ENCODE assay signal across 9 mouse cellular contexts in the genomic region with DNA sequence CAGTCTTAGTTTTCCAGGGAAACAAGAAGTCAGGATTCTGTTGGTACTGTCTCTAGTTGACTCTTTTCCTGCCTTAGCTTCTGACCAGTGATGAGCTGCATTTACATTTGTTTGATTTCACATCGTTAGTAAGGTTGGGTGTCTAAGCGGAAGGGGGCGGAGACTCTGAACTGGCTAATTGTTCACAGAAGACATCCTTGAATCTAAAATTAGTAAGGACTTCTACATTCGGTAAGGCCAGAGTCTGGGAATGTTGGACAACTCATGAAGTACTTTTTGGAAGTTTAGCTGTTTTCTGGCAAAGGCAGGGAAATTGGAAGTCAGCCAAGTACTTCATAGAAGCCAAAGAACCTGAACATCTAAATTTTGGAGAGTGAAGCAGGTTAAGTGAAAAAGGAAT.
DNase-seq lines count a peak whose midpoint lies in the region; ATAC-seq and TF ChIP-seq lines count a peak whose summit lies in the region.
"Had no signal": no experiment of that assay in that cellular context is flagged by ENCODE, and none has a peak within 500 bp of the region (broad histone marks: within the 10 kb centered on the region; RNA-seq: fewer than 3 reads in every experiment).

No protein-coding gene starts in this region.

- no peak for DNase-seq in gastrocnemius, adult 2 months
- DNase-seq in gastrocnemius, adult 8-10 months (ENCODE audit: low spot score in 2 of 2), result no peak
- DNase-seq in ZHBTc4 (ENCODE audit: low read depth, low spot score), result peak; percentile 21
- no peak for DNase-seq in layer of hippocampus, adult 11-12 months (ENCODE audit: low spot score)
- DNase-seq in spleen, adult 18-20 months, result no peak
- DNase-seq in urinary bladder, adult 18-20 months (ENCODE audit: low spot score in 2 of 2), result no peak
- DNase-seq: cerebellum, postnatal 25 days had no signal

- peak overlapping the region; percentile 85 for H3K27ac ChIP-seq in gastrocnemius, adult 2 months
- no peak overlapping the region for H3K27ac ChIP-seq in hindbrain, embryonic 13.5 days
- peak overlapping the region; percentile 87 for H3K27ac ChIP-seq in limb, embryonic 15.5 days

- ATAC-seq in hindbrain, embryonic 13.5 days (ENCODE audit: low FRiP score), result no peak
- no peak for ATAC-seq in limb, embryonic 15.5 days (ENCODE audit: insufficient number of reproducible peaks, low FRiP score, low TSS enrichment, low read depth)

- intact Hi-C loops in gastrocnemius, adult 2 months (cut with DNase I), result no loop called here

- H3K4me1 ChIP-seq in hindbrain, embryonic 13.5 days (replicated peaks), result peaks cover 25% of the 10 kb centered on the region
- peaks cover 29% of the 10 kb centered on the region for H3K4me1 ChIP-seq in limb, embryonic 15.5 days

- no peaks in the 10 kb centered on the region for H3K9me3 ChIP-seq in hindbrain, embryonic 13.5 days
- H3K9me3 ChIP-seq in limb, embryonic 15.5 days, result no peaks in the 10 kb centered on the region

- H3K36me3 ChIP-seq in hindbrain, embryonic 13.5 days, result no peaks in the 10 kb centered on the region
- no peaks in the 10 kb centered on the region for H3K36me3 ChIP-seq in limb, embryonic 15.5 days

- no peak overlapping the region for H3K9ac ChIP-seq in hindbrain, embryonic 13.5 days
- no peak overlapping the region for H3K9ac ChIP-seq in limb, embryonic 15.5 days

- peak overlapping the region; percentile 56 for H3K4me2 ChIP-seq in hindbrain, embryonic 13.5 days
- peak overlapping the region; percentile 44 for H3K4me2 ChIP-seq in limb, embryonic 15.5 days

- H3K4me3 ChIP-seq in gastrocnemius, adult 2 months, result peak overlapping the region; percentile 72
- peak overlapping the region; percentile 12; the same call in 1 of the 2 replicates for H3K4me3 ChIP-seq in hindbrain, embryonic 13.5 days
- peak overlapping the region; percentile 32 for H3K4me3 ChIP-seq in limb, embryonic 15.5 days

- H3K27me3 ChIP-seq in hindbrain, embryonic 13.5 days, result no peaks in the 10 kb centered on the region
- H3K27me3 ChIP-seq in limb, embryonic 15.5 days, result no peaks in the 10 kb centered on the region

- TF ChIP-seq CTCF in gastrocnemius, adult 2 months (IDR thresholded peaks at IDR 0.05), result no peak

- WGBS in hindbrain, embryonic 13.5 days, result 55% methylated on average over 4 of the region's 4 CpGs
- 36% methylated on average over 4 of the region's 4 CpGs for WGBS in limb, embryonic 15.5 days

Comparison
In these comparisons a context has a peak if more than half of its experiments do, and no peak if none do; other contexts are left out.
1. H3K4me3 ChIP-seq: peak in every context shown above with its lines; median percentile 72 in gastrocnemius, adult 2 months; 32 in limb, embryonic 15.5 days; 12 in hindbrain, embryonic 13.5 days.